Mouse (Mus musculus) ES-Bruce4 (cell line): ENCODE measurements around the gene Ttc21a.

Experiments
- CTCF ChIP-seq: IDR thresholded peaks from one replicate; pipeline ENCODE4 v1.8.1; 2011; ENCODE audit warnings: low read depth, low read length
- POLR2A ChIP-seq: IDR thresholded peaks from one replicate; pipeline ENCODE4 v1.8.1; 2011; ENCODE audit warnings: low read length; ENCODE audit not compliant: insufficient read depth

DNA sequence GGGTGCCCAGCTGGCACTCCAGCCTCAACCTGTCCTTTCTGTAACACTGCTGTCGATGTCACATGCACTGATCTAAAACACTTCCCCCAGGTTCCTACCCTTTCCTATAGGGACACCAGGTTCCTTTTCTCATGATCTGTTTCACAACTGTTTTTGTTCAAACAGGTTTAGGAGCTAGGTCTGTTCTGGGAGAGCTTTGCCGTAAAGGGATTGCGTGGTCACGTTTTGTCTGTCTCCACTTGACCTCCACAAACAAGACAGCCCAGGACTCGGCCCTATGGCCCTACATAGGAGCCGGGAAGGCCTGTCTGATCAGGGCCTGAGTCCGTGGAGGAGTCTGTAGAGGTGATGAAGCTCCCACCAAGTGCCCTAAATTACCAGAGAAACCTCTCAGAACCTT is 32.4 kb downstream of the Ttc21a start:
- TF ChIP-seq CTCF (no peak), POLR2A (no peak)
